ENCODE assay signal across 20 mouse cellular contexts in the genomic region with DNA sequence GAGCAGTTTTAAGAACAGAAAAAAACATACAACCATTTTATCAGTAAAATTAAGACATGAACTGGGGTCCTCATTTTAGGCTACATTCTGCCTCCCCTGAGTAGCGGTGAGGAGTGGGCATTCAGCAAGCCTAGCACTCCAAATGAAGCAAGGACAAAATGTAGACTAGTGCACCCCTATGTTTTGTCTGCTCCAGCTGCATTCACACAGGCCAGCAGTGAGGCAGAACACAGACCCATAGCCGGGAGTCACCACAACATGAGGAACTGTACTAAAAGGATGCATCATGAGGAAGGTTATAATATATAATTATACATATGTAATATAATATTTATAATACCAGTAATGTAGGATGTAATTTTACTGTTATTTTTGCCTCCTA.
DNase-seq lines count a peak whose midpoint lies in the region; ATAC-seq lines count a peak whose summit lies in the region.
"Had no signal": no experiment of that assay in that cellular context is flagged by ENCODE, and none has a peak within 500 bp of the region (broad histone marks: within the 10 kb centered on the region; RNA-seq: fewer than 3 reads in every experiment).

No protein-coding gene starts in this region.

- ATAC-seq in hindbrain, embryonic 11.5 days (ENCODE audit: low FRiP score) = peak; percentile 65
- ATAC-seq in forebrain, embryonic 16.5 days = peak; percentile 80
- ATAC-seq in midbrain, embryonic 12.5 days (ENCODE audit: low FRiP score, low read depth) = peak; percentile 61
- peak; percentile 73; the same call in 1 of the 2 replicates for ATAC-seq in neural tube, embryonic 14.5 days (ENCODE audit: low read depth)
- no peak for ATAC-seq in megakaryocyte progenitor cell, adult 5-6 weeks (replicated peaks; ENCODE audit: poor library complexity)
- ATAC-seq: liver, embryonic 12.5 days had no signal

- H3K4me3 ChIP-seq in hindbrain, embryonic 11.5 days (ENCODE audit: low read depth, low read length) = no peak overlapping the region
- H3K4me3 ChIP-seq in hindbrain, embryonic 10.5 days = no peak overlapping the region
- H3K4me3 ChIP-seq in forebrain, embryonic 16.5 days (replicated peaks; ENCODE audit: low read length) = no peak overlapping the region
- no peak overlapping the region for H3K4me3 ChIP-seq in midbrain, embryonic 12.5 days
- no peak overlapping the region for H3K4me3 ChIP-seq in neural tube, embryonic 14.5 days (ENCODE audit: low read depth, low read length)
- H3K4me3 ChIP-seq: erythroblast, embryonic 14.5 days; heart, embryonic 12.5 days; liver, embryonic 12.5 days had no signal

- no peak overlapping the region for H3K27ac ChIP-seq in hindbrain, embryonic 11.5 days (ENCODE audit: low read depth, low read length)
- H3K27ac ChIP-seq in hindbrain, embryonic 10.5 days = no peak overlapping the region
- H3K27ac ChIP-seq in forebrain, embryonic 16.5 days (ENCODE audit: low read length) = peak overlapping the region; percentile 86
- H3K27ac ChIP-seq in midbrain, embryonic 12.5 days (replicated peaks) = peak overlapping the region; percentile 70
- H3K27ac ChIP-seq in neural tube, embryonic 14.5 days (ENCODE audit: low read depth, low read length) = peak overlapping the region; percentile 67
- H3K27ac ChIP-seq: liver, embryonic 12.5 days had no signal

- no peaks in the 10 kb centered on the region for H3K4me1 ChIP-seq in hindbrain, embryonic 11.5 days (replicated peaks; ENCODE audit: control insufficient read depth, insufficient read depth, low read length)
- 0 out of 2 replicates have a peak, but pooled peaks cover 3% of the 10 kb centered on the region for H3K4me1 ChIP-seq in hindbrain, embryonic 10.5 days (replicated peaks)
- H3K4me1 ChIP-seq in forebrain, embryonic 16.5 days (replicated peaks; ENCODE audit: control insufficient read depth, insufficient read depth, low read length) = peaks cover 3% of the 10 kb centered on the region; the same call in 1 of the 2 replicates
- peaks cover 8% of the 10 kb centered on the region; the same call in 1 of the 2 replicates for H3K4me1 ChIP-seq in midbrain, embryonic 12.5 days
- H3K4me1 ChIP-seq in neural tube, embryonic 14.5 days (ENCODE audit: control insufficient read depth, insufficient read depth, low read length) = no peaks in the 10 kb centered on the region
- H3K4me1 ChIP-seq: heart, embryonic 12.5 days; liver, embryonic 12.5 days had no signal

- H3K36me3 ChIP-seq in hindbrain, embryonic 11.5 days (ENCODE audit: control insufficient read depth, insufficient read depth, low read length) = no peaks in the 10 kb centered on the region
- H3K36me3 ChIP-seq in hindbrain, embryonic 10.5 days = no peaks in the 10 kb centered on the region
- H3K36me3 ChIP-seq in forebrain, embryonic 16.5 days (ENCODE audit: control insufficient read depth, insufficient read depth) = no peaks in the 10 kb centered on the region
- no peaks in the 10 kb centered on the region for H3K36me3 ChIP-seq in midbrain, embryonic 12.5 days
- no peaks in the 10 kb centered on the region for H3K36me3 ChIP-seq in neural tube, embryonic 14.5 days (ENCODE audit: control insufficient read depth, insufficient read depth, low read length)
- H3K36me3 ChIP-seq: heart, embryonic 12.5 days; liver, embryonic 12.5 days had no signal

- 82% methylated on average over 2 of the region's 2 CpGs for WGBS in hindbrain, embryonic 11.5 days
- 86% methylated on average over 2 of the region's 2 CpGs for WGBS in hindbrain, embryonic 10.5 days
- WGBS in forebrain, embryonic 16.5 days = 29% methylated on average over 2 of the region's 2 CpGs
- WGBS in midbrain, embryonic 12.5 days = 76% methylated on average over 2 of the region's 2 CpGs
- WGBS in neural tube, embryonic 14.5 days = 40% methylated on average over 2 of the region's 2 CpGs

- DNase-seq in hindbrain, embryonic 11.5 days (ENCODE audit: low spot score) = no peak
- no peak for DNase-seq in hindbrain, embryonic 10.5 days (ENCODE audit: low spot score)
- no peak for DNase-seq in layer of hippocampus, adult 11-12 months (ENCODE audit: low spot score)
- DNase-seq in urinary bladder, postnatal 36 days (ENCODE audit: low spot score in 2 of 2) = no peak
- DNase-seq: adrenal gland, adult 2 months; cerebellum, postnatal 14 days; heart, postnatal 4 days; kidney, adult 18-20 months; kidney, postnatal 10 days; lung, embryonic 14.5 days; lung, postnatal 4 days; spleen, adult 18-20 months; thymus, adult 18-20 months had no signal

- H3K9me3 ChIP-seq in hindbrain, embryonic 11.5 days (ENCODE audit: control insufficient read depth, low read length) = no peaks in the 10 kb centered on the region
- H3K9me3 ChIP-seq in hindbrain, embryonic 10.5 days = no peaks in the 10 kb centered on the region
- no peaks in the 10 kb centered on the region for H3K9me3 ChIP-seq in forebrain, embryonic 16.5 days (ENCODE audit: control insufficient read depth, low read length)
- no peaks in the 10 kb centered on the region for H3K9me3 ChIP-seq in midbrain, embryonic 12.5 days
- no peaks in the 10 kb centered on the region for H3K9me3 ChIP-seq in neural tube, embryonic 14.5 days (ENCODE audit: control insufficient read depth, low read length)
- H3K9me3 ChIP-seq: heart, embryonic 12.5 days; liver, embryonic 12.5 days had no signal

- H3K27me3 ChIP-seq in hindbrain, embryonic 11.5 days (ENCODE audit: control insufficient read depth, insufficient read depth, low read length) = no peaks in the 10 kb centered on the region
- H3K27me3 ChIP-seq in hindbrain, embryonic 10.5 days (ENCODE audit: insufficient read depth, poor library complexity, severe bottlenecking) = no peaks in the 10 kb centered on the region
- H3K27me3 ChIP-seq in forebrain, embryonic 16.5 days (replicated peaks; ENCODE audit: control insufficient read depth, insufficient read depth, low read length) = no peaks in the 10 kb centered on the region
- H3K27me3 ChIP-seq in midbrain, embryonic 12.5 days = no peaks in the 10 kb centered on the region
- H3K27me3 ChIP-seq in neural tube, embryonic 14.5 days (ENCODE audit: control insufficient read depth, insufficient read depth, low read length) = no peaks in the 10 kb centered on the region
- H3K27me3 ChIP-seq: heart, embryonic 12.5 days; liver, embryonic 12.5 days had no signal

- H3K9ac ChIP-seq in hindbrain, embryonic 11.5 days (ENCODE audit: low read depth, low read length) = no peak overlapping the region
- H3K9ac ChIP-seq in forebrain, embryonic 16.5 days (replicated peaks; ENCODE audit: low read depth, low read length) = no peak overlapping the region
- no peak overlapping the region for H3K9ac ChIP-seq in midbrain, embryonic 12.5 days (replicated peaks)
- no peak overlapping the region for H3K9ac ChIP-seq in neural tube, embryonic 14.5 days (replicated peaks; ENCODE audit: low read depth, low read length)
- H3K9ac ChIP-seq: heart, embryonic 12.5 days; liver, embryonic 12.5 days; lung, embryonic 14.5 days had no signal

- H3K4me2 ChIP-seq in hindbrain, embryonic 11.5 days (replicated peaks; ENCODE audit: low read depth, low read length) = no peak overlapping the region
- 0 out of 2 replicates have a peak overlapping the region, but pooled peaks have one; percentile 3 for H3K4me2 ChIP-seq in forebrain, embryonic 16.5 days (ENCODE audit: low read length)
- no peak overlapping the region for H3K4me2 ChIP-seq in midbrain, embryonic 12.5 days (replicated peaks)
- no peak overlapping the region for H3K4me2 ChIP-seq in neural tube, embryonic 14.5 days (ENCODE audit: low read depth, low read length)
- H3K4me2 ChIP-seq: heart, embryonic 12.5 days; liver, embryonic 12.5 days; lung, embryonic 14.5 days had no signal

Comparison
In these comparisons a context has a peak if more than half of its experiments do, and no peak if none do; other contexts are left out.
1. H3K27ac ChIP-seq: peak in forebrain, embryonic 16.5 days (single experiment), midbrain, embryonic 12.5 days (single experiment) and neural tube, embryonic 14.5 days (single experiment); none in hindbrain, embryonic 11.5 days (single experiment) and hindbrain, embryonic 10.5 days (single experiment).